In genomic region chr14:76804447-76805150, GRCm38 (mm10) we compare ENCODE assay signal across 11 mouse cellular contexts.
DNase-seq lines count a peak whose midpoint lies in the region; ATAC-seq lines count a peak whose summit lies in the region.
"Had no signal": no experiment of that assay in that cellular context is flagged by ENCODE, and none has a peak within 500 bp of the region (broad histone marks: within the 10 kb centered on the region; RNA-seq: fewer than 3 reads in every experiment).

No protein-coding gene starts in this region.

- no peak for ATAC-seq in intestine, embryonic 14.5 days (replicated peaks; ENCODE audit: low FRiP score, low TSS enrichment, low read depth)
- ATAC-seq in lung, embryonic 15.5 days (ENCODE audit: borderline replicate concordance, extremely low read depth, low FRiP score, low TSS enrichment): no peak
- ATAC-seq: midbrain, embryonic 13.5 days had no signal

- peaks cover 7% of the 10 kb centered on the region; the same call in 1 of the 2 replicates for H3K4me1 ChIP-seq in brown adipose tissue, adult 24 weeks (ENCODE audit: control insufficient read depth, insufficient read depth, insufficient read length, low read length)
- peaks cover 32% of the 10 kb centered on the region for H3K4me1 ChIP-seq in intestine, embryonic 14.5 days (replicated peaks; ENCODE audit: control insufficient read depth, insufficient read depth, low read length)
- H3K4me1 ChIP-seq in lung, embryonic 15.5 days: peaks cover 17% of the 10 kb centered on the region

- peaks cover 2% of the 10 kb centered on the region; the same call in 1 of the 2 replicates for H3K9me3 ChIP-seq in intestine, embryonic 14.5 days (ENCODE audit: control insufficient read depth, low read length)
- no peaks in the 10 kb centered on the region for H3K9me3 ChIP-seq in lung, embryonic 15.5 days

- 22% methylated on average over 6 of the region's 6 CpGs for WGBS in intestine, embryonic 14.5 days
- 16% methylated on average over 6 of the region's 6 CpGs for WGBS in lung, embryonic 15.5 days

- H3K36me3 ChIP-seq in intestine, embryonic 14.5 days (ENCODE audit: control insufficient read depth, insufficient read depth, low read length): no peaks in the 10 kb centered on the region
- no peaks in the 10 kb centered on the region for H3K36me3 ChIP-seq in lung, embryonic 15.5 days
- H3K36me3 ChIP-seq: midbrain, embryonic 13.5 days had no signal

- no peak overlapping the region for H3K9ac ChIP-seq in intestine, embryonic 14.5 days (ENCODE audit: low read length)
- no peak overlapping the region for H3K9ac ChIP-seq in lung, embryonic 15.5 days
- H3K9ac ChIP-seq: midbrain, embryonic 13.5 days had no signal

- intact Hi-C loops in heart, postnatal 10 days (cut with DNase I): no loop called here

- peak; percentile 97 for DNase-seq in heart, adult 11 months
- no peak for DNase-seq in heart, postnatal 10 days
- DNase-seq in intestine, embryonic 14.5 days (ENCODE audit: low spot score): peak; percentile 56
- no peak for DNase-seq in right cerebral cortex, postnatal 36 days (ENCODE audit: low spot score in 2 of 2)
- DNase-seq in adrenal gland, adult 8-10 months: no peak
- no peak for DNase-seq in cerebellum, postnatal 36 days
- DNase-seq: thymus, adult 18-20 months had no signal

- H3K27ac ChIP-seq in brown adipose tissue, adult 24 weeks (replicated peaks; ENCODE audit: low read depth, low read length): peak overlapping the region; percentile 90
- H3K27ac ChIP-seq in intestine, embryonic 14.5 days (ENCODE audit: low read depth): peak overlapping the region; percentile 39
- peak overlapping the region; percentile 63 for H3K27ac ChIP-seq in lung, embryonic 15.5 days
- H3K27ac ChIP-seq: midbrain, embryonic 13.5 days had no signal

- no peak overlapping the region for H3K4me3 ChIP-seq in brown adipose tissue, adult 24 weeks (ENCODE audit: insufficient read depth, low read depth, low read length)
- H3K4me3 ChIP-seq in intestine, embryonic 14.5 days (ENCODE audit: low read depth, low read length): no peak overlapping the region
- no peak overlapping the region for H3K4me3 ChIP-seq in lung, embryonic 15.5 days
- H3K4me3 ChIP-seq: erythroblast, embryonic 14.5 days; midbrain, embryonic 13.5 days had no signal

- H3K27me3 ChIP-seq in intestine, embryonic 14.5 days (replicated peaks; ENCODE audit: control insufficient read depth, insufficient read depth, low read length): no peaks in the 10 kb centered on the region
- H3K27me3 ChIP-seq in lung, embryonic 15.5 days: no peaks in the 10 kb centered on the region
- H3K27me3 ChIP-seq: midbrain, embryonic 13.5 days had no signal

- H3K4me2 ChIP-seq in intestine, embryonic 14.5 days (ENCODE audit: low read length): no peak overlapping the region
- H3K4me2 ChIP-seq in lung, embryonic 15.5 days: no peak overlapping the region
- H3K4me2 ChIP-seq: midbrain, embryonic 13.5 days had no signal

Comparison
In these comparisons a context has a peak if more than half of its experiments do, and no peak if none do; other contexts are left out.
1. DNase-seq: peak in heart, adult 11 months (single experiment) and intestine, embryonic 14.5 days (single experiment); none in heart, postnatal 10 days (0 of 2), right cerebral cortex, postnatal 36 days (0 of 2), adrenal gland, adult 8-10 months (single experiment) and cerebellum, postnatal 36 days (0 of 2).
2. H3K27ac ChIP-seq: peak in every context shown above with its lines; median percentile 90 in brown adipose tissue, adult 24 weeks; 63 in lung, embryonic 15.5 days; 39 in intestine, embryonic 14.5 days.